Mouse (Mus musculus) limb, embryonic 12.5 days (tissue): ENCODE data around the gene Chit1. TPM values are rescaled to one million over a fixed set of nuclear protein-coding genes. Genes with fewer than 3 reads are reported as not detected.
A peak's percentile ranks its signal among the peaks of the same experiment; 100 is the strongest.

Source experiments
- ATAC-seq: fragments of 200-750 bp; cut with Nextera tagmentation; 2 replicates; pipeline ENCODE4 v1.8.0; 2017; ENCODE audit warnings: low read depth, moderate TSS enrichment; ENCODE audit not compliant: insufficient number of reproducible peaks, insufficient read depth, low FRiP score, low TSS enrichment
- H3K27ac ChIP-seq: fragments of 300-500 bp; sonication (generic); 2 replicates; pipeline ENCODE4 v1.5.1; 2016; ENCODE audit warnings: mild to moderate bottlenecking, moderate library complexity
- H3K27me3 ChIP-seq: fragments of 300-500 bp; sonication (generic); 2 replicates; pipeline ENCODE4 v1.6.1; 2016; ENCODE audit warnings: mild to moderate bottlenecking, moderate library complexity
- H3K36me3 ChIP-seq: fragments of 300-500 bp; sonication (generic); 2 replicates; pipeline ENCODE4 v1.6.1; 2016; ENCODE audit warnings: mild to moderate bottlenecking, moderate library complexity
- H3K4me1 ChIP-seq: fragments of 300-500 bp; sonication (generic); replicated peaks from 2 replicates; pipeline ENCODE4 v1.6.1; 2016
- H3K4me2 ChIP-seq: fragments of 300-500 bp; sonication (generic); 2 replicates; pipeline ENCODE4 v1.6.1; 2016; ENCODE audit warnings: mild to moderate bottlenecking, moderate library complexity
- H3K4me3 ChIP-seq: fragments of 300-500 bp; sonication (generic); replicated peaks from 2 replicates; pipeline ENCODE4 v1.5.1; 2016; ENCODE audit warnings: mild to moderate bottlenecking
- H3K9ac ChIP-seq: fragments of 300-500 bp; sonication (generic); replicated peaks from 2 replicates; pipeline ENCODE4 v1.6.1; 2016; ENCODE audit warnings: mild to moderate bottlenecking, moderate library complexity
- H3K9me3 ChIP-seq: fragments of 300-500 bp; sonication (generic); 2 replicates; pipeline ENCODE4 v1.6.1; 2016; ENCODE audit warnings: mild to moderate bottlenecking, moderate library complexity
- WGBS: fragments of 180-500 bp; shearing (Covaris S2); methylation state at CpG from one replicate; pipeline ENCODE4 v1.1.7; 2016; 5-methylcytosine and 5-hydroxymethylcytosine counted together
- polyA plus RNA-seq: library from polyadenylated mRNA; unstranded; fragments of >200 nt; fragmentation: Nextera tagmentation; extraction: Ambion mirVana; gene quantifications from 2 replicates; pipeline ENCODE4 v1.2.1, GENCODE M21; 2016

The Chit1 gene
- polyA plus RNA-seq, 1 experiment from 2014 or later: not detected

- Histone ChIP-seq H3K9ac (peak overlapping the region; percentile 59), H3K4me1 (peaks cover 32% of the 10 kb centered on the region), H3K4me3 (peak overlapping the region; percentile 45), H3K27ac (peak overlapping the region; percentile 83), H3K9me3 (no peaks in the 10 kb centered on the region), H3K27me3 (no peaks in the 10 kb centered on the region), H3K36me3 (no peaks in the 10 kb centered on the region), H3K4me2 (peak overlapping the region; percentile 76)
- peak; percentile 90 for ATAC-seq
- WGBS: 2% methylated on average over 43 of the region's 43 CpGs
Measured at GRCm38 (mm10) chr1:134092852-134093770, 17.9 kb upstream of the Chit1 start.

GRCm38 (mm10) chr1:134093771-134094526, 17.1 kb upstream of the Chit1 start:
- Histone ChIP-seq H3K27me3 (no peaks in the 10 kb centered on the region), H3K36me3 (no peaks in the 10 kb centered on the region), H3K27ac (peak overlapping the region; percentile 83), H3K4me2 (peak overlapping the region; percentile 76), H3K9ac (no peak overlapping the region), H3K4me3 (no peak overlapping the region), H3K9me3 (no peaks in the 10 kb centered on the region), H3K4me1 (peaks cover 40% of the 10 kb centered on the region)
- 71% methylated on average over 13 of the region's 13 CpGs for WGBS
- ATAC-seq: no peak

DNA sequence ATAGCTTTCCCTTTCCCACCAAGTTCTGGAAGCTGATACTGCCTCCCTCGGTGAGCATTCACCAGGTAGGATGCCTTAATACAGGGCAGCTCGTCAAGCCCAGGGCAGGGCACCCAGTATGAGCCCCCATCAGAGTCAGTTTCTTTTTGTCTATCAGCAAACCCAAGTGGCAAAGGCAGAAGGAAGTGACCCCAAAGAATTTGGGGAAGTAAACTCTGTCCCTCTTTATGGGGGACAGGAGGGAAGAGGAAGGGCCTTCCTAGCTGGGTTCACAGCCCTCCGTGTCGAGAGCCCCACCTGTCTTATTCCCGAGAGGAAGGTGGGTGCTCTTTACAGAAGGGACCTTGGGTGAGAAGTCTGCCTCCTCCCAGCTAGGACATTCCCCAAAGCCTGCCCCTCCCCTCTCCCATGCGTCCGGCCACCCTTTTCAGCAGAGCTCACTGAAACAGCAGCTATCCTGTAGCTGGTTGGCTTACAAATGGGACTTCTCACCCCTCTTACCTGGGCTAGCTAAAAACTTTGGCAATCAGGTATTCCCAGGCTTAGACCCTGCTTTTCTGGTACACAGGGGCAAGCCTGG, 15.9 kb upstream of the Chit1 start:
- Histone ChIP-seq H3K4me1 (peaks cover 49% of the 10 kb centered on the region), H3K4me3 (no peak overlapping the region), H3K9ac (no peak overlapping the region), H3K9me3 (no peaks in the 10 kb centered on the region), H3K4me2 (no peak overlapping the region), H3K36me3 (no peaks in the 10 kb centered on the region), H3K27me3 (no peaks in the 10 kb centered on the region), H3K27ac (no peak overlapping the region)
- no peak for ATAC-seq
- WGBS: 59% methylated on average over 7 of the region's 7 CpGs

GRCm38 (mm10) chr1:134095721-134096120, 15.3 kb upstream of the Chit1 start:
- H3K9ac ChIP-seq: no peak overlapping the region
- 0 out of 2 replicates have a peak overlapping the region, but pooled peaks have one; percentile 64 for H3K27ac ChIP-seq
- no peaks in the 10 kb centered on the region for H3K36me3 ChIP-seq
- no peaks in the 10 kb centered on the region for H3K9me3 ChIP-seq
- H3K27me3 ChIP-seq: no peaks in the 10 kb centered on the region
- no peak overlapping the region for H3K4me3 ChIP-seq
- no peak for ATAC-seq
- WGBS: 90% methylated on average over 4 of the region's 4 CpGs
- no peak overlapping the region for H3K4me2 ChIP-seq
- H3K4me1 ChIP-seq: peaks cover 52% of the 10 kb centered on the region

DNA sequence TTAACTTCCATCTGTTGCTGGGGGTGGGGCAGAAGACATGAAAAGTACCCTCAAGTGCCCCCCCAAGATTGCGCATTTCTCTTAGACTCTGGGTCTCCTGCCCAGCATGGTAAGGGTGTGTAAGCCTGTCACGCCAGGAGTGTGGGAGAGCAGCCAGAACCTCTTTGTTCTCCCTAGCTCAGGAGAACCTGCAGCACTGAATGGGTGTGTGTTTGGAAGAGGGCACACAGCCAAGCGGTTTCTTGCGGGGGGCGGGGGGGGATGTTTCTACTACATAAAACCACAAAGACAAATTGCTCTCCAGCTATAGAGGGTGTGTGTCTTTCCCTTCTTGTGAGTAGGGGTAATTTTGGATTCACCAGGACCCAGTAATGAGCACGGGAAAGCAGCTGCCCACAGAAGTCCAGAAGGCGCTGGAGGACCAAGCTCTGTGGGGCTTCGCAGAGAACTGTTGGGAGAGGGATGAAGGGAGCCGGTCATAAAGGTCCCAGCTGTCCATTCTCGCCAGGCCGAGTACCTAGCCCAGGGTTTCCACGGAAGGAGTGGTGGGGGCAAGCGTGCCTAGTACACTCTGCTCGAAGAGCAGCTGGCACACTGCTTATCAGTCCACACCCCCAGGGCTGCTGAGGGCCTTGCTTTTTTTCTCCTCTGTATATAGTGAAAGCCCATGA, 14.6 kb upstream of the Chit1 start:
- H3K36me3 ChIP-seq: no peaks in the 10 kb centered on the region
- WGBS: 68% methylated on average over 14 of the region's 14 CpGs
- peak overlapping the region; percentile 64 for H3K27ac ChIP-seq
- H3K4me3 ChIP-seq: no peak overlapping the region
- no peak overlapping the region for H3K9ac ChIP-seq
- H3K4me1 ChIP-seq: peaks cover 52% of the 10 kb centered on the region
- H3K4me2 ChIP-seq: no peak overlapping the region
- H3K27me3 ChIP-seq: no peaks in the 10 kb centered on the region
- no peaks in the 10 kb centered on the region for H3K9me3 ChIP-seq
- no peak for ATAC-seq

DNA sequence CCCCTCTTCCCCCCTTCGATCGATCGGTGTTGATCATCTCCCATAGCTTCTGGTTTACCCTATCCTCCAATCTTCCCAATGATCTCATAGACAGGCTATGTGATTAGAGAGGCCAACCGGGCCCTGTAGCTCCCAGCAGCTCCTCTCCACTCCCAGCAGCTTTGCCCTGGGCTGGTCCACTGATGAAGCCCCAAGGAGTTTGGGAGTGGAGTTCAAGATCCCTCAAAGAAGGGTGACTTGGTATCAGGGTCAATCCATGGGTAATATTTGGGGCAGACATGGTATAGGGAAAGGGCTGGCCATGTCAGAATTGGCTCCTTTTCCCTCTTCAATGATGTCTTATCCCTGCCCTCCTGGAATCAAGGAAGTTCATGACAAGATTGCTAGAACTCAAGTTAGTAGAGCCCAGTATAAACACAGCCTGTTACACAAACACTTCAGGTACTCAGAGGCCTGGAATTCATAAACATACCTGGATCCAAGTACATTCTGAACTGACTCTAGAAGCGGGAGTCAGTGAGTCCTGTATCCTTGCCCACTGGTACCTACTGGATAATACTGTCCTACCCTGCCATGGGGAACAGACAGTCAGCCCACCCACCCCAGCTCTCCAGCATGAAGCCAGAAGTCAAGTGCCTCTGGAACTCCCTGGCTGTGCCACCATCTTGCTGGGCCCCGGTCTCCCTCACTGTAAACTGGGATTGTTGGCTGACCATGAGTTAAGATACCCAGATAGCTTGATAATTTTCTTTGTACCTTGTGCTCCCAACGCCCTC, 13.8 kb upstream of the Chit1 start:
- Histone ChIP-seq H3K4me2 (no peak overlapping the region), H3K9me3 (no peaks in the 10 kb centered on the region), H3K36me3 (no peaks in the 10 kb centered on the region), H3K4me3 (no peak overlapping the region), H3K9ac (no peak overlapping the region), H3K4me1 (peaks cover 49% of the 10 kb centered on the region), H3K27ac (no peak overlapping the region), H3K27me3 (no peaks in the 10 kb centered on the region)
- WGBS: 94% methylated on average over 7 of the region's 7 CpGs
- ATAC-seq: no peak

GRCm38 (mm10) chr1:134097956-134098725, 12.9 kb upstream of the Chit1 start:
- no peak for ATAC-seq
- H3K9me3 ChIP-seq: no peaks in the 10 kb centered on the region
- no peak overlapping the region; the same call in 1 of the 2 replicates for H3K9ac ChIP-seq
- 0 out of 2 replicates have a peak overlapping the region, but pooled peaks have one; percentile 43 for H3K4me3 ChIP-seq
- peak overlapping the region; percentile 93 for H3K27ac ChIP-seq
- H3K4me2 ChIP-seq: peak overlapping the region; percentile 70
- H3K27me3 ChIP-seq: no peaks in the 10 kb centered on the region
- 53% methylated on average over 13 of the region's 13 CpGs for WGBS
- H3K36me3 ChIP-seq: no peaks in the 10 kb centered on the region
- H3K4me1 ChIP-seq: peaks cover 44% of the 10 kb centered on the region

- Histone ChIP-seq H3K4me3 (peak overlapping the region; percentile 43), H3K27me3 (no peaks in the 10 kb centered on the region), H3K9me3 (no peaks in the 10 kb centered on the region), H3K36me3 (no peaks in the 10 kb centered on the region), H3K27ac (peak overlapping the region; percentile 93), H3K4me1 (peaks cover 37% of the 10 kb centered on the region), H3K4me2 (peak overlapping the region; percentile 70), H3K9ac (peak overlapping the region; percentile 58)
- ATAC-seq: peak; percentile 89
- WGBS: 7% methylated on average over 17 of the region's 17 CpGs
Measured at GRCm38 (mm10) chr1:134098726-134099515, 12.1 kb upstream of the Chit1 start.

DNA sequence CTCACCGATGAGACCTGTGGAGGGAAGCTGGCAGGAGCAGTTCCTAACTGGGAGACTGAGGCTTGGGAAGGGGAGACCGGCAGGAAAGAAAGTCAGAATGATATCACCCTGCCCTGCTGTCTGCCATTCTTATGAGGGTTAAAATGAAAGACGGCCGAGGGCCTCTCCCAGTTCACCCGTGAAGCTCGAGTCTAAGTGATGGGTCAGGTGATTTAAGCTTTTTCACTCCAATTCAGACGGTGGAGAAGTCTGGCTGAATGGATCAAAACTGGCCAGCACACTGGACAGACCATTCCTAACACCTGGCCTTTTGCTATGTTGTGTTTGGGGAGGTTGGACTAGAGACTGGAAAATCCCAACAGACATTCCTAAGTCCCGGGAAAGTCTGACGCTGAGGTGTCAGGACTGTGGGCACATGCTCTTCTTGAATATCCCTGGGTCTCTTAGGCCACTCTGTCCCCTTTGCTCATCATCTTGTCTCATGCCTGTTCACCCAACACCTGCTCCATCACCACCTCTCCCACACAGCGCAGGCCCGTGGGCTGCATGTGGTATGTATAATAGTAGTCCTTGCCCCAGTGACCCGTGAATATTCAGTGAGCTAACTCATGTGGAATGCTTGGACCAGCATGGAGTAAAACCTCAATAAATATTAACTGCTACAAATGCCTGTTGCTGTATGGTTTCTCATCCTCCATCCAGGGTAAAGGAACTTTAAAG, 11.4 kb upstream of the Chit1 start:
- Histone ChIP-seq H3K4me1 (peaks cover 36% of the 10 kb centered on the region), H3K27ac (peak overlapping the region; percentile 93), H3K9me3 (no peaks in the 10 kb centered on the region), H3K4me3 (peak overlapping the region; percentile 43), H3K9ac (peak overlapping the region; percentile 58), H3K4me2 (peak overlapping the region; percentile 70), H3K27me3 (no peaks in the 10 kb centered on the region), H3K36me3 (no peaks in the 10 kb centered on the region)
- 28% methylated on average over 12 of the region's 12 CpGs for WGBS
- peak; percentile 24; the same call in 1 of the 2 replicates for ATAC-seq
